Mouse (Mus musculus) layer of hippocampus, adult 8-10 months (tissue): ENCODE measurements around the gene Lgalsl. TPM values are rescaled to one million over a fixed set of nuclear protein-coding genes. Genes with fewer than 3 reads are reported as not detected.

Experiments
- DNase-seq, 2 experiments: peaks; one replicate each; pipeline ENCODE4 v3.0.0; 2022; ENCODE audit warnings: low spot score in 2 of 2
- total RNA-seq, 4 experiments: library from RNA; stranded (reverse); gene quantifications; 2 replicates each; pipeline ENCODE4 v1.2.4; 2022

The Lgalsl gene
- total RNA-seq, 4 experiments from 2014 or later = 70.3 to 84.7 (median 71.2) TPM

- no peak for DNase-seq
Measured at GRCm38 (mm10) chr11:20823961-20824360, 6.9 kb downstream of the Lgalsl start.

GRCm38 (mm10) chr11:20823301-20823700 is 7.6 kb downstream of the Lgalsl start:
- no peak for DNase-seq

DNA sequence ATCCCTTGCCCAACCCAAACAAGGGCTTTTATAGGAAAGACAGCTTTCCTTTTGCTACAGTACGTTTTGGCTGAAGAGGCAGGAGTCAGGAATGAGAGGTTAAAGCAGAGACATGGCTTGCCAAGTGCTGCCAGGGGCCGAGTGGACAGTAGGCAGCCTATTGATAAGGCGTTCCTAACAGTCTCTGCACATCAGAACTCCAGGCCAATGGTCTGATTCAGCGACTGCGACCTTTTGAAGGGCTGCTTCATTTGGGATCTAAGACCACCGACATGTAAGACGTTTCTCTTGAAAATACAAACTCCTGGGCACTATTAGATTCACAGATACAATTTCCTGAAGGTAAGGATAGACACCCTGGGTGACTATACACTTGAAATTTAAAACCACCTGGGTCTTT is 9.5 kb downstream of the Lgalsl start:
- DNase-seq = no peak

- DNase-seq = no peak
Measured at GRCm38 (mm10) chr11:20813901-20814523, 16.8 kb downstream of the Lgalsl start.

GRCm38 (mm10) chr11:20812153-20812887 is 18.5 kb downstream of the Lgalsl start:
- no peak for DNase-seq

DNA sequence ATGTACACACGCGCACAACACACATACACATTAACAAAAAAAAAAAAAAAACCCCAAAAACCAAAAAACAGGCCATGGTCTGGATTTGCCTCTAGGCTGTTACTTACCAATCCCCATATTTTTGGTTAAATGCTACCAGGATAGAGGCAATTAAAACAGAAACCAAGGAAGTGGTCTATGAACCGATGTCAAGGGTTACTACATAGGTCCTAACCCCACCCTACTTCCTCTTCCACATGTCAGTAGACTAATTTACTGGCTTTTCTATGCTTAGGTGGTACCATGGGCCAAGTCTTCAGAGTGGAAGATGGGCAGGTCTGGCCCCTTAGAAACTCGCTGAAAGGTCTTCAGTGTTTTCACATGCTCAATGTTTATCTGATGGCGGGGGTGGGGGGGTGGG is 24.2 kb downstream of the Lgalsl start:
- no peak for DNase-seq

GRCm38 (mm10) chr11:20805604-20806249 is 25.1 kb downstream of the Lgalsl start:
- DNase-seq = no peak

DNA sequence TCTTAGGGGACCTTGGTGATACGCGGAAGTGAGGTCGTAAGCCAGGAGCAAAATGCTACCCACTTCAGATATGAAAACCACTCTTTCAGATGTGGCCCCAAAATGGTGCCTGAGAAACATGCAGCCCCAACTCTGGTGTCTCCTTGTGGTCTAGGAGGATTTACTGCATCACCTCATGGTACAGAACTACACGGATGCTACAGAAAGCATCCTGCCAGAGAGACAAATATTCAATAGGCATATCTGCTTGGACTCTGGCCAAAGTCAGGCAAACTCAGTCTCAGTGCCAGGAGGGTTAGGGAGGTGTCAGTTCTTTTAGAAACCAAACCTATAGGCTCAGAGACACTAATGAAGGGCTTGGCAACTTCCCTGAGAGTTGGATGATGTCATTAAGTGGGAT is 26.4 kb downstream of the Lgalsl start:
- no peak for DNase-seq

GRCm38 (mm10) chr11:20800277-20801092 is 30.4 kb downstream of the Lgalsl start:
- DNase-seq = no peak

- DNase-seq = no peak
Measured at GRCm38 (mm10) chr11:20797841-20798240, 33.0 kb downstream of the Lgalsl start.

DNA sequence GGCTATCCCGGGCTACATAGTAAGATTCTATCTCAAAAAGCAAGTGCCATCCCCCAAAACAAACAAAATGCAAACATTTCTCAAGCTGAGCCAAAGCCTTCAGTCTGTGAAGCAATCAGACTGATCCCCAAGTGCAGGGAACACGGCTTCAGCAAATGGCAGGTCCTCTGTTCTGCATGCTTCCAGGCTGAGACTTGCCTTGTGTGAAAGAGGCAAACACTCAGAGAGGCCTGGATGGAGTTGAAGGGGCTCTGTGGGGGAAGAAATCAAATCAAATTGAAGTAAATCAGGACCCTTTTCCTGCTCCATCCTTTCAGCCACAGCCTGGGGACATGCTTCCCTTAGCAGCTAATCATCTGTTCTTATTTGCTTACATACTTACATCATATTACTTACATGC is 35.4 kb downstream of the Lgalsl start:
- no peak for DNase-seq

- no peak for DNase-seq
Measured at GRCm38 (mm10) chr11:20794913-20795254, 36.0 kb downstream of the Lgalsl start.

DNA sequence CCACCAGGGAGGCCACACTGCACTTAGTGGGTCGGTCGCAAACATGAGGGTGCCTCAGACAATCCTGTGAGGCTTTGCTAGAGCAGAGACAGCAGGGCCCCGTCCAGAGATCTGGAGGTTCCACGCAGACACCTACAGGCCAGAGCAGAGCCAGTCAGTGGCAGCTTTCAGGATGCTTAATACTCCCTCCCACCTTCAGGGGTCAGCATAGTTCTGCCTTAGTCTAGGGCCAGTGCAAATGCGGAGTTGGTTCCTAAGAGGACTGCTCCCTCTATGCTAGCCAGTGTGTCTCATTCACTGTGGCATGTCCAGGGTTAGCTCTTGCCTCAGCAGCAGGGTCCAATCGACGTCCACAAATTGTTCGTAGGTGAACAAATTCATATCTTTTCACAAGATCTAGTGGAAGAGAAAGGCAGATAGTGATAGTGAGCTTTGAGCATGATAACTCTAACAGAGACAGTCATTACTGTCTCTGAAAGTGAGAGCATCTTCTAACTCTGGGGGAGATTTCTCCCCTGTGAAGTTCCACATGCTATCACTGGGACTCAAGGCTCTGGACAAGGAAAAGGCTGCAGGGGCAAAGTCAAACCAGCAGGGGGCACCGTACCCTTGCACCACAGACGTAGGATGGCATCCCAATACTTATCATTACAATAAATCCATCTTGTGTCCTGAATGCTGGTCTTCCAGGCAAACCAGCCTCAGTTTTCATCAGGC is 36.5 kb downstream of the Lgalsl start:
- peak; percentile 82 to 92 for DNase-seq

GRCm38 (mm10) chr11:20793676-20794075 is 37.2 kb downstream of the Lgalsl start:
- DNase-seq = no peak

DNA sequence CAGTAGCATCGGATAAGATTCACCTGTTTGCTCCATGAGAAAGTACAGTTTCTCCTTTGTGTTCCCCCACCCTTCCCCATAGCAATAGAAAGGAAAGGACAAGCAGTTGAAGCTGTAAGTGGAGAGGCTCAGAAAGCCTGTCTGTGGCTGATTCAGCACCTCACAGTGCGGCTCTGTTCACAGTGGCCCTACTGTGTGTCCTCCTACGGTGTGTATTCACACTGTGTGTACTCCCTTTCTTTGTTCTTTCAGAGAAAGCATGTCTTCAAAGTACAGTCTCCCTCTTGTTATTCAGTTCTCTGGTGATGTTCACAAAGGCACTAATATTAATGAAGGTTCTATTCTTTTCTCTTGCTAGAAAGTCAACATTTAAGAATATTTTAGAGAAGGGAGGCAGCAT is 38.2 kb downstream of the Lgalsl start:
- DNase-seq = no peak

DNA sequence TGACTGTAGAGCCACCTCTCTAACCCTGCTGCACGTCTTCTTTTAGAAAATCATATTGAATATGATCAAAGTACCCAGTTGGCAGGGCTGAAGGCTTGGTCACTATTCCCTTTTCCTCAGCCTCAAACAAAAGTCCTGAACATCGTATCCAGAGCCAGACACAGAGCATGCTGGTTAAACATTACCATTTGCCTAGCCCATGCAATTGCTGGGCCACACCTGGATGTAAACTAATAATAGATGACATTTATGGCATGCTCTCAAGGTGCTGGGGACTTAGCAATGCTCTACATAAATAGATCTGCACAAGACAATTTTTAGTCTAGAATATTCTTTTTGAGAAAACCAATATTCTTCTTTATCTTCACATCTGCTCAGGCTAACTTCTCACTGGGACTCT is 39.5 kb downstream of the Lgalsl start:
- no peak for DNase-seq

- no peak for DNase-seq
Measured at GRCm38 (mm10) chr11:20789015-20789414, 41.8 kb downstream of the Lgalsl start.

DNA sequence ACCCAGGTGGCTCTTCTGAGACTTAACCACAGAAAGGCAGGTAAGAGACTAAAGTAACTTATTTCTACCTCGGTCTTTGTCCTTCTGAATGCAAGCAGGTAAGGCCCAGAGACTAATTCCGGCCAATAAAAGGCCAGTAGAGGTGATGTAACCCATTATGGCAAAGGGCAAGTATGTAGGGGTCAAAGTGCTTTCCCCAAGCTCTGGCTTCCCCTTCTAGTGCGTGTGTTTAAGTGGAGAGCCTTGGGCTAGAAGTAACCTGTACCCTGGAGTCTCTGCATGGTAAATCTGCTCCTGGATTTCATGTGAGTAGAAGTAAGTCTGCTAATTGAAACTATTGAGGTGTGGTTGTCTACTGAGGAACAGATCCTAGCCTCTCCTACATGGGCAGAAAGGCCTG is 42.8 kb downstream of the Lgalsl start:
- no peak for DNase-seq

DNA sequence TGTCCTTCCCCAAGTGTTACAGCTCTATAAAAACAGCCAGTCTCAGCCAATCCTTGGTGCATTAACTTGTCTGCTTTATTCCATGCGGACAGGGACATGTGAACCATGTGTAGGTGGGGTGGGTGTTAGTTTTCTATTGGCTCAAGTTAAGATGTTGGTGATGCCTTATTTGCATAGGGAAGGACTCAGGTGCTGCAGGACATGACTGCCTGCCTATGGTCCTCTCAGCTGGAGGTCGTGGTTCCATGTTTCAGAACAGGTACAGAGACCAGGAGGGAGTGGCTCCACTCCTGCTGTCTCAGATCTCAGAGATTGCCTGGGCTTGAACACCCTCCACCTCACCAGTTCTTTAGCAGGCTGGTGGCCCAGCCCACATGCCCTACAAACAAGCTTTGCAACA is 44.7 kb downstream of the Lgalsl start:
- no peak for DNase-seq

GRCm38 (mm10) chr11:20785186-20785585 is 45.7 kb downstream of the Lgalsl start:
- no peak for DNase-seq

- DNase-seq = no peak
Measured at GRCm38 (mm10) chr11:20784776-20785175, 46.1 kb downstream of the Lgalsl start.
